Mouse (Mus musculus) midbrain, embryonic 13.5 days (tissue): ENCODE data around the gene Meltf. TPM values are rescaled to one million over a fixed set of nuclear protein-coding genes. Genes with fewer than 3 reads are reported as not detected.

ENCODE experiments used
- ATAC-seq: fragments of 200-750 bp; cut with Nextera tagmentation; 2 replicates; pipeline ENCODE4 v1.8.0; 2017; ENCODE audit warnings: mild to moderate bottlenecking, moderate TSS enrichment, moderate library complexity
- H3K27ac ChIP-seq: fragments of 300-500 bp; sonication (generic); 2 replicates; pipeline ENCODE4 v1.5.1; 2015; ENCODE audit warnings: inconsistent platforms, mild to moderate bottlenecking, moderate library complexity
- H3K27me3 ChIP-seq: fragments of 300-500 bp; sonication (generic); 2 replicates; pipeline ENCODE4 v1.6.1; 2015; ENCODE audit warnings: mild to moderate bottlenecking, inconsistent platforms
- H3K36me3 ChIP-seq: fragments of 300-500 bp; sonication (generic); 2 replicates; pipeline ENCODE4 v1.6.1; 2015; ENCODE audit warnings: mild to moderate bottlenecking, inconsistent platforms
- H3K4me1 ChIP-seq: fragments of 300-500 bp; sonication (generic); replicated peaks from 2 replicates; pipeline ENCODE4 v1.6.1; 2015; ENCODE audit warnings: inconsistent platforms
- H3K4me2 ChIP-seq: fragments of 300-500 bp; sonication (generic); replicated peaks from 2 replicates; pipeline ENCODE4 v1.6.1; 2015; ENCODE audit warnings: moderate library complexity, mild to moderate bottlenecking, inconsistent platforms
- H3K4me3 ChIP-seq: fragments of 300-500 bp; sonication (generic); replicated peaks from 2 replicates; pipeline ENCODE4 v1.5.1; 2015; ENCODE audit warnings: mild to moderate bottlenecking, inconsistent platforms
- H3K9ac ChIP-seq: fragments of 300-500 bp; sonication (generic); replicated peaks from 2 replicates; pipeline ENCODE4 v1.6.1; 2015; ENCODE audit warnings: mild to moderate bottlenecking, inconsistent platforms
- H3K9me3 ChIP-seq: fragments of 300-500 bp; sonication (generic); 2 replicates; pipeline ENCODE4 v1.6.1; 2016; ENCODE audit warnings: mild to moderate bottlenecking, inconsistent platforms
- WGBS: fragments of 180-500 bp; shearing (Covaris S2); methylation state at CpG from one replicate; pipeline ENCODE4 v1.1.7; 2015; 5-methylcytosine and 5-hydroxymethylcytosine counted together
- polyA plus RNA-seq: library from polyadenylated mRNA; unstranded; fragments of >200 nt; fragmentation: Nextera tagmentation; extraction: Ambion mirVana; gene quantifications from 2 replicates; pipeline ENCODE4 v1.2.1, GENCODE M21; 2015

The Meltf gene
- polyA plus RNA-seq, result 0.16 and 0.17 TPM in 2 replicates

GRCm38 (mm10) chr16:31878573-31879257 lies at the start of gene Meltf:
TSS of gene Meltf (plus strand) at chr16:31878810.
- Histone ChIP-seq H3K27me3 (peaks cover 2% of the 10 kb centered on the region; the same call in 1 of the 2 replicates), H3K27ac (no peak within 1 kb of the TSS), H3K4me1 (peaks cover 12% of the 10 kb centered on the region; the same call in 1 of the 2 replicates), H3K36me3 (peaks cover 11% of the 10 kb centered on the region), H3K4me2 (0 out of 2 replicates have a peak within 1 kb of the TSS, but pooled peaks have one; percentile 25), H3K4me3 (no peak within 1 kb of the TSS), H3K9me3 (no peaks in the 10 kb centered on the region), H3K9ac (no peak within 1 kb of the TSS)
- WGBS, result 36% methylated on average over 21 of the region's 21 CpGs
- ATAC-seq, result peak; percentile 71; the same call in 1 of the 2 replicates

DNA sequence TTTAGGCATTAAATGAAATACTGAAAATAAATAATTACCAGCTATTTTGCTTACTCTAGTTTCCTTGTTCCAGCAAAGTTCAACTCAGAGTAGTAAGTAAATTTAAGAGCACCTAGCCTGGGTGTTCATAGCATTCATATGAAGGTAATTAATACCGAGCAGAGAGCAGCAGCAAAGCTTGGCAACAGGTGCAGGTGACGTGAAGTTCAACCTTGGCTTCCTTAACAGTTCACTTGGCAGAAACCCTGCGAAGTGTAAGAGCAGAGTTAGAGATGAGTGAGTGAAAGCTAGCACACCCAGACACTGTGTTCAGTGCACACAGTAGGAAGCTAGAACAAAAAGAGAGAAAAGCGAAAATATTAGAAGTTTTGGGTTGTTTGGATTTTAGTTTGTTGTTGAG lies 47.9 kb upstream of the Meltf start:
- peaks cover 5% of the 10 kb centered on the region for H3K4me1 ChIP-seq
- ATAC-seq, result no peak
- no peak overlapping the region for H3K4me2 ChIP-seq
- H3K9me3 ChIP-seq, result no peaks in the 10 kb centered on the region
- H3K27me3 ChIP-seq, result no peaks in the 10 kb centered on the region
- peaks cover 3% of the 10 kb centered on the region; the same call in 1 of the 2 replicates for H3K36me3 ChIP-seq
- no peak overlapping the region for H3K27ac ChIP-seq
- no peak overlapping the region for H3K4me3 ChIP-seq
- H3K9ac ChIP-seq, result no peak overlapping the region
- WGBS, result 94% methylated on average over 4 of the region's 4 CpGs

- H3K9me3 ChIP-seq, result no peaks in the 10 kb centered on the region
- no peaks in the 10 kb centered on the region for H3K4me1 ChIP-seq
- H3K27ac ChIP-seq, result no peak overlapping the region
- no peak overlapping the region for H3K9ac ChIP-seq
- peaks cover 3% of the 10 kb centered on the region; the same call in 1 of the 2 replicates for H3K36me3 ChIP-seq
- H3K4me3 ChIP-seq, result no peak overlapping the region
- WGBS, result 93% methylated on average over 10 of the region's 10 CpGs
- no peak for ATAC-seq
- no peaks in the 10 kb centered on the region for H3K27me3 ChIP-seq
- no peak overlapping the region for H3K4me2 ChIP-seq
Measured at GRCm38 (mm10) chr16:31832630-31833422, 45.8 kb upstream of the Meltf start.

GRCm38 (mm10) chr16:31834011-31834584 lies 44.5 kb upstream of the Meltf start:
- ATAC-seq, result no peak
- H3K9me3 ChIP-seq, result no peaks in the 10 kb centered on the region
- H3K27me3 ChIP-seq, result no peaks in the 10 kb centered on the region
- H3K27ac ChIP-seq, result no peak overlapping the region
- peaks cover 13% of the 10 kb centered on the region; the same call in 1 of the 2 replicates for H3K36me3 ChIP-seq
- H3K4me3 ChIP-seq, result no peak overlapping the region
- H3K4me2 ChIP-seq, result no peak overlapping the region
- 76% methylated on average over 7 of the region's 7 CpGs for WGBS
- H3K9ac ChIP-seq, result no peak overlapping the region
- H3K4me1 ChIP-seq, result no peaks in the 10 kb centered on the region

- Histone ChIP-seq H3K4me1 (no peaks in the 10 kb centered on the region), H3K9ac (no peak overlapping the region), H3K27me3 (no peaks in the 10 kb centered on the region), H3K4me2 (no peak overlapping the region), H3K36me3 (peaks cover 10% of the 10 kb centered on the region; the same call in 1 of the 2 replicates), H3K4me3 (no peak overlapping the region), H3K27ac (no peak overlapping the region), H3K9me3 (no peaks in the 10 kb centered on the region)
- ATAC-seq, result no peak
- 84% methylated on average over 2 of the region's 2 CpGs for WGBS
Measured at GRCm38 (mm10) chr16:31834662-31835318, 43.8 kb upstream of the Meltf start.

DNA sequence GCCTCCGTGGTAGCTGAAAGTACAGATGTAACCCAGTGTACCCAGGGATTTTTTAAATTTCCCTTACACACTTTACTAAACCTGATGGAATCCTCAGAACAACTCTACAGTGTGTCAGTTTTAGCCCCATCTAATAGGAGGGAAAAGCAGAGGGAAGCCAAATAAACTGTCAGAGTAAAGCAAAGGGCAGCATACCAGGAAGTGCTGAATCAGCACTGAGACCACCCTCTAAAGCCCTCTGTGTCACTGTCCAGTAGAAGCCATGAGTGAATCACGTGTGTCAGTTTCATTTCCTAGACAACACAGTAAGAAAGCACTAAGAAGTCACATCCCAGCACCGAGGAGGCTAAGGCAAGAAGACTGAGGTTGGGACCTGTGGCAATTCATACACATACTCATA lies 41.2 kb upstream of the Meltf start:
- ATAC-seq, result no peak
- 85% methylated on average over 3 of the region's 3 CpGs for WGBS
- no peak overlapping the region for H3K4me2 ChIP-seq

GRCm38 (mm10) chr16:31844246-31844645 lies 34.4 kb upstream of the Meltf start:
- no peaks in the 10 kb centered on the region; the same call in 1 of the 2 replicates for H3K4me1 ChIP-seq
- no peaks in the 10 kb centered on the region for H3K36me3 ChIP-seq
- ATAC-seq, result no peak
- no peak overlapping the region for H3K9ac ChIP-seq
- no peaks in the 10 kb centered on the region for H3K27me3 ChIP-seq
- H3K4me2 ChIP-seq, result no peak overlapping the region
- no peaks in the 10 kb centered on the region for H3K9me3 ChIP-seq
- no peak overlapping the region for H3K27ac ChIP-seq
- 95% methylated on average over 3 of the region's 3 CpGs for WGBS
- no peak overlapping the region for H3K4me3 ChIP-seq

More for the DNA sequence above, 41.2 kb upstream of the Meltf start:
- Histone ChIP-seq H3K9ac (no peak overlapping the region), H3K4me3 (no peak overlapping the region), H3K4me1 (no peaks in the 10 kb centered on the region), H3K9me3 (no peaks in the 10 kb centered on the region), H3K27ac (no peak overlapping the region), H3K27me3 (no peaks in the 10 kb centered on the region), H3K36me3 (peaks cover 10% of the 10 kb centered on the region; the same call in 1 of the 2 replicates)

- ATAC-seq, result 0 out of 2 replicates have a peak, but pooled peaks have one; percentile 40
- Histone ChIP-seq H3K4me1 (no peaks in the 10 kb centered on the region; the same call in 1 of the 2 replicates), H3K9ac (no peak overlapping the region), H3K9me3 (no peaks in the 10 kb centered on the region), H3K4me3 (0 out of 2 replicates have a peak overlapping the region, but pooled peaks have one; percentile 4), H3K36me3 (no peaks in the 10 kb centered on the region), H3K27ac (peak overlapping the region; percentile 53; the same call in 1 of the 2 replicates), H3K4me2 (peak overlapping the region; percentile 27; the same call in 1 of the 2 replicates), H3K27me3 (no peaks in the 10 kb centered on the region)
- 57% methylated on average over 10 of the region's 10 CpGs for WGBS
Measured at GRCm38 (mm10) chr16:31846763-31847162, 31.8 kb upstream of the Meltf start.

GRCm38 (mm10) chr16:31863920-31864319 lies 14.7 kb upstream of the Meltf start:
- Histone ChIP-seq H3K9me3 (no peaks in the 10 kb centered on the region), H3K27ac (no peak overlapping the region), H3K9ac (no peak overlapping the region), H3K4me3 (no peak overlapping the region), H3K27me3 (no peaks in the 10 kb centered on the region), H3K36me3 (peaks cover 44% of the 10 kb centered on the region), H3K4me2 (no peak overlapping the region), H3K4me1 (no peaks in the 10 kb centered on the region)
- no peak for ATAC-seq
- WGBS, result 97% methylated on average over 5 of the region's 5 CpGs

DNA sequence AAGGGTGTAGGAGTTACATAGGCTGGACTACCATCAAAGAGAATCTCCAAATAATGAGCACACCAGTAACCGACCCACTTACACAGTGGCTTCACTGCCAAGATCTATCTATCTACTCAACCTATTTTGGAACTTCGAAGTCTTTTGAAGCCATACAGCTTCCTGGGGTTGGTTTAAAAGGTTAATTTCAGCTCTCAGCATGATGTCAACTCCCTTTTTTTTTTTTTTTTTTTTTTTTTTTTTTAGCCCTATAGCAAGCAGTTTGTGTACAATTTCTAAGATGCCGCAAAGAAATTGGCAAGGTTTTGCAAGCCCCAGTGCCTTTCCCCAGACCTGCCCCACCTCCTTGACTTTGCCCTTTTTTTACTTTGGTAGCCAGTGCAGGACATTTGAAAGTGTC lies 13.4 kb upstream of the Meltf start:
- H3K36me3 ChIP-seq, result peaks cover 44% of the 10 kb centered on the region
- no peak overlapping the region for H3K4me2 ChIP-seq
- H3K4me1 ChIP-seq, result no peaks in the 10 kb centered on the region
- no peak for ATAC-seq
- WGBS, result 65% methylated on average over 3 of the region's 3 CpGs
- H3K9me3 ChIP-seq, result no peaks in the 10 kb centered on the region
- H3K4me3 ChIP-seq, result no peak overlapping the region
- H3K9ac ChIP-seq, result no peak overlapping the region
- H3K27me3 ChIP-seq, result no peaks in the 10 kb centered on the region
- no peak overlapping the region for H3K27ac ChIP-seq

DNA sequence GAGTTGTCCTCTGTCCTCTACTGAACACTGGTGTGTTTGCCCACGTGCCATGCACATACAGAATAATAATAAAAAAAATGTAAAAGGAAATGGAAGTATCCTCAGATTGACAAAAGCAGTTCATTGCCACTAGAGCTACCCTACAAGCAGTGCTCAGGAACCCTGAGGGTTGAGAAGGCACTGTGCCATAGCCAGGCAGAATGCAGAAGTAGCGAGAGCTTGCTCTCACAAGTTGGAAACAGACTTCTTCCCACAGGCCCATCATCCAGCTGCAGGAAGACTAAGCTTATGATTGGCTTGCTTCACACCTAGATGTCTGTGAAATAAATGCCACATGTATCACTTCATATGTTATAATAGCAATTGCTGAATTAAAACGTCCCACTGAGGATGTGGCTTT lies 11.7 kb upstream of the Meltf start:
- Histone ChIP-seq H3K9ac (no peak overlapping the region), H3K4me3 (no peak overlapping the region), H3K27ac (no peak overlapping the region), H3K27me3 (no peaks in the 10 kb centered on the region), H3K4me2 (no peak overlapping the region), H3K4me1 (no peaks in the 10 kb centered on the region), H3K36me3 (peaks cover 31% of the 10 kb centered on the region), H3K9me3 (no peaks in the 10 kb centered on the region)
- WGBS, result 97% methylated on average over 3 of the region's 3 CpGs
- ATAC-seq, result no peak
